Mouse (Mus musculus) frontal cortex, postnatal 14 days (tissue): Measurements from ENCODE around the gene Cactin.

Source experiments
- DNase-seq, 2 experiments: peaks; one replicate each; pipeline ENCODE4 v3.0.0; 2022; ENCODE audit warnings: low spot score in 2 of 2

Cactin gene

DNA sequence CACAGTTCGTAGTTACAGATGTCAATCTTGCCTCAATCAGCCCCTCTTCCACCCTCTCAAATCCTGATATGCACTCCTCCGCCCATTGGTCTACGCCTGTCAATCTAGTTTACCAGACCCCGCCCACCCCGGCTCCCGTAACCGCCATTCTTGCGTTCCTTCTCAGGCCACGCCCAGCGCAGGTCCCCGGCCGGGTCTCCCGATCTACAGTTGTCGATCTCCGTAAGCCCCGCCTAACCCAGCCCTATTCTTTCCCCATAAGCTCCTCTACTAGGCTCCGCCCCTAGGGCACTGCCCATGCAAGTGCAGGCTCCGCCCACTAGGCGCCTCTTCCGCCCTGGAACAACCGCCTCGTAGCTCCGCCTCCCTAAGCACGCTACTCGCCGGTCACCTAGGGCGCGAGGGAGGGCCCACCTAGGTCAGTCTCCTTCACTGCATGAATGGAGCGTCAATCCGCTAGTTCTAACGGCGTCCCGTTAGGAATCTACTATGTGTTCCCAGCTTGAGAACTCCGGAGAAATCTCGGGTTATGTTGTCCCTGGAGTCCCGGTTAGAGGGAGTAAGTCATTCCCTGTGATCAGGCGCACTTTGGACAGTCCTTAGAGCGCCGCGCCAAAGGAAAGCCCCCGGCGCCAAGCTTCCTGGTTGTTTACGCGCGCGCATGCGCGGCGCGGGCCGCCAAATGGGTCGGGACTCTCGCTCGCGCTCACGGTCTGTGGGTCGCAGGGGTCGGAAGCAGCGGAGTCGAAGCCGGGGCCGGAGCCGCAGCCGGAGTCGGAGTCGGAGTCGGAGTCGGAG is at the start of gene Cactin:
Gene Cactin (plus strand): TSS at position 554 of the 798 bp plus-strand sequence.
- DNase-seq: peak; percentile 99 to 100

DNA sequence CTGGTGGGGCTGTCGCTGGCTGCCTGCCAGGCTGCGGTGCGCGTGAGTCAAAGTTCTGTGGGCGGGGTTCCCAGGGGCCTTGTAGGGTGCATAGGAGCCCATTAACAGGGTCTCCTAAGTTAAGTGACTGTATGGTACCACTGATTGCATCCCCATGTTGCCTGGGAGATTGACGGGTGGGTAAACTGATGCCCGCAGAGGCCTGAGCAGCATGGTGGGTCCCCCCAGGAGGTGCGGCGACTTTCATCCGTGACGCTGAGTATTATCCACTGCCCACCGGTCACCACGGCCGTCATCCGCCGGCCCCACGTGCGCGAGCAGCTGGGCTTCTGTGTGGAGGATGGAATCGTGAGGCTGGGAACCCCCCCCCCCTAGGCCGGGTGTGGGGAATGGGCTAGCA is 48.5 kb upstream of the Cactin start:
- DNase-seq: no peak

GRCm38 (mm10) chr10:81273842-81274241 is 47.1 kb upstream of the Cactin start:
- DNase-seq: no peak

DNA sequence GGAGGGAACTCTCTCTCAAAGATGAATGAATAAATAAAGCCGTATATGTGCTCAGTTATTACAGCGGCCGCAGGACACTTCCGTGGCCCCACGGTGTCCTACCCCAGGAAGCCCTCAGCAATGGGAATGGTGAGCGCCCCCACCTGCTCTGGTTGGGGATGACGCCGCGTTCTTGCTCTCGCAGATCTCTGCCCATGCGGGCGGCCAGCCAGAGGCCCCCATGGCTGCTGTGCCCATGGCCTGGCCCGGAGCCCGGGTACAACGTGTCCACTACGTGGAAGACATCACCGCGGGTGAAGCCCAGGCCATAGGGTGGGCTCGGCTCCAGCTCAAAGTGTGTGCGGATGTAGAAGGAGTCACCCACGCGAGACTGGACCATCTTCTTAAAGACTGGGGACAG is 43.2 kb upstream of the Cactin start:
- DNase-seq: no peak

- DNase-seq: no peak
Observed at GRCm38 (mm10) chr10:81279496-81279895, 41.4 kb upstream of the Cactin start.

GRCm38 (mm10) chr10:81284189-81284588 is 36.7 kb upstream of the Cactin start:
- no peak for DNase-seq

GRCm38 (mm10) chr10:81284719-81285118 is 36.2 kb upstream of the Cactin start:
- no peak for DNase-seq

GRCm38 (mm10) chr10:81285694-81286450 is 35.0 kb upstream of the Cactin start:
- DNase-seq: peak in 1 of 2 experiments; percentile 77

GRCm38 (mm10) chr10:81286586-81286985 is 34.3 kb upstream of the Cactin start:
- no peak for DNase-seq

DNA sequence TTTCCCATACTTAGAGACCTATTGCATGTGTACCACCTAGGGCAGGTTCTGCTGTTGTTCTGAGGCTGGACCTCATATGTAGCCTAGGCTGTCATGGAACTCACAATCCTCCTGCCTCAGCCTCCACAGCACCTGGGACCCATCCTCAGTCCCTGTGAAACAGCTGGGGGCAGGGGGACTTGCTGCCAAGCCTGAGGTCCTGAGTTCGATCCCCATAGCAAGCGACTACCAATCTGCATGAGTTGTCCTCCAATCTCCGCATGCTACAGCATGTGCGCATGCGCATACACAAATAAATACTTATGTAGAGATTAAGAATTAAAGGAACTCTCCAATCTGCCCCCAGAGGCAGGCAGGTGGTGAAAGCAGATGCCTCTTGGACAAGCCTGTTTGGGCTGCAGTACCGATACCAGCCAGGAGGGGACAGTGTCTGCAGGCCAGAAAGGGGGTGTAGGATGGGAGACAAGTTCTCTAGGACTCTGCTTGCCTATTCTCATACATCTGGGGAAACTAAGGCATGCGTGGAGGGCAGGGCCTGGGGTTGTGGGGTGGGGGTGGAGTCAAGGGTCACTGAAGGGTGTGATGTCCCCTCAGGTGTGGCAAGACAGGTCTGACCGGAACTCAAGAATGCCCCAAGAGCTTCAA is 33.3 kb upstream of the Cactin start:
- DNase-seq: no peak

- DNase-seq: no peak
Observed at GRCm38 (mm10) chr10:81288601-81289000, 32.3 kb upstream of the Cactin start.

DNA sequence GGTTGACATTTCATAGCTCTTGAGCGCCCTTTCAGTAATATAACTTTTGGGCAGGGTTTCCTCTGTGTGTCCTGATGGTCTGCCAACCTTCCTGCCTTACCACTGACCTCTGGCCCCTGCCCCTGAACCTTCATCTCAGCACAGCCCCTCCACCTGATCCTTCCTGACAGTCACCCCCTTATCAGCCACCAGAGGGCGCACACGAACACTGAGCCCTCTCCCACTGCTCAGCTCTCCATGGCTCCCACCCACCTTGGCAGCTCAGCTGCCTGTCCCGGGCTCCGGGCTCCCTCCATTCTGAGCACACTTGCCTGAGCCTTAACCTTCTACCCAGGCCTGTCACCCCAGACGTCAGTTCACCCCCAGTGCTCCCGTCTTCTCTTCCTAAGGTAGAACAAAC is 31.6 kb upstream of the Cactin start:
- peak in 1 of 2 experiments; percentile 52 for DNase-seq

DNA sequence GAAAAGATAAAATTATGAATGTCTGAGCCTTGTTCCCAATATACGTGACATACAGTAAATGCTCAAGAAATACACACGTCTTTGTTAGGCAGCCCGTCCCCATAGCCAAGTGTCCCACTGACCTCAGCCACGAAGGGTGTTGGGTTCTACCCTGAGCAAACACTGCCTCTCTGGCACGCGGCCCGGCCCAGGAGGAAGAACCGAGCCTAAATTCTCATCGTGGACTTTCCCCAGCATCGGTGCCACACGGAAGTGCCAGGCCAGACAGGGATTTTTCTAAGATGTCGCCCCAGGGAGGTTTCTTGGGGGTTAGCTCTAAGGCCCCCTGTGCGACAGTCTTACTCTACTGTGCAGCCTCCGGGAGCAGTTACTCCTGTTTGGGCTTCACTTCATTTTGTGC is 31.1 kb upstream of the Cactin start:
- no peak for DNase-seq

DNA sequence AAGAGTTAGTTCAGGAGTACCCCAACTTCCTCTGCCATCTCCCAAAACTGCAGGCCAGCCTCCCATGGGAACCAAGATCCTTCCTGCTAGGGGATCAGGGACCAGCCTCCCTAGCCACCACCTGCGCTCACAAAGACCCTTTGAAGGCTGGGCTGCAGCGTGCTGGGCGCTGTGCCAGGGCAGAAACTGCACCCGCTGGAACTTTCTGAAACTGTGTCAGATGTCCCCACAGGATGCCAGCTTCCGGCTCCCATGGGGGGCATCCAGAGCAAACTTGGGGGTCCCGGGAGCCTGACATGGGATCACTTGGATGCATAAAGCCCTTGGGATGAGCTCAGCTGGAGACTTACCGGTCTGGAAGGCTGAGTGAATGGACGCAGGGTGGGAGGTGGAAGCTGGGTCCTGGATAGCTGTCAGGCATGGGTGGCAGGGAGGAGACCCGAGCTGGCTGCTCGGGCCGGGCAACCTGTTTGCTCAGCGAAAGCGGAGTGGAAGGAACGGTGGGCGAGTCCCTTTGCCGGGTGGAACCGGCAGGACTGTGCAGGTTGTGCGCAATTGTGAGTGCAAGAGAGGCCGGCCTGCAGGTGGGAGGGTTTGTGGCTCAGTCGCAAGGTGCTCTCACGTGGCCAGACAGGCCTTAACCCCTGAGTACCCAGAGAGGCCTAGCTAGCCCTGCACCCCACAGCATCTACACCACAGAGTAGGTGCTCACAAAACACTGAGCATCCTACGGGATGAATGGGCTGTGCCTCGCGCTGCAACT is 30.0 kb upstream of the Cactin start:
- no peak for DNase-seq

GRCm38 (mm10) chr10:81291511-81292104 is 29.3 kb upstream of the Cactin start, which contains the start of gene Tjp3:
Tjp3 (minus strand) TSS chr10:81291581.
- no peak for DNase-seq

- DNase-seq: peak; percentile 99 to 100
Observed at GRCm38 (mm10) chr10:81292554-81293333, 28.2 kb upstream of the Cactin start, which contains the start of gene Pip5k1c. Pip5k1c (plus strand) TSS chr10:81292963.

DNA sequence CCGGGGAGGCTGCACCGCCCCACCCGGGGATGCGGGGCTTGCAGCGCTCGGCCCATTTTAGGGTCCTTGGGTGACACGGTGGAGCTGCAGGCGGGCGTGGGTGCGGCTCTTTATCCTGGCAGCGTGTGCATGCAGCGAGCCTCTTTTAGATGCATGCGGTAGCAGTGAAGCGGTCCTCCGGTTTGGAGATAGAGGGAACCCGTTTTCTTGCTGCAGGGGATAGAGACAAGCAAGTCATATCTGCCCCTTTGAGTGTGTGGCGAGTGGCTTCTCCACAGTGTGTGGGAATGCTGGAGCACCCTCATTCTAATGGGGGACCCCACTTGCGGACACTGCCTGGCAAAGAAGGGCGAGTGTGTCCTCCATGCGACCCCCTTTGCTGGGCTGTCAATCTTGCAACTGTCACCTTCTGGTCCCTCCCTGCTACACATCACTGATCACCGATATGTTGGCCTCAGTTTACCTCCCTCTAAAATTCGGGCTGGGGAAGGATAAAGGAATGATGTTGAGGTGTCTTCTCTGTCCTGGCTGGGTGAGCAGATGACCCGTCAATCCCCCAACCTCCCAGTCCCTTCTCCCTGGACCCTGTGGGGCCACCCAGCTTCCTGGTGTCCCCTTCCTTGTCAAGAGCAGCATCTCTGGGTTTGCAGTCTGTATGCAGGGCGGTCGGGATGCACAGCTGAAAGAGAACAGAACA is 27.4 kb upstream of the Cactin start:
- DNase-seq: no peak

DNA sequence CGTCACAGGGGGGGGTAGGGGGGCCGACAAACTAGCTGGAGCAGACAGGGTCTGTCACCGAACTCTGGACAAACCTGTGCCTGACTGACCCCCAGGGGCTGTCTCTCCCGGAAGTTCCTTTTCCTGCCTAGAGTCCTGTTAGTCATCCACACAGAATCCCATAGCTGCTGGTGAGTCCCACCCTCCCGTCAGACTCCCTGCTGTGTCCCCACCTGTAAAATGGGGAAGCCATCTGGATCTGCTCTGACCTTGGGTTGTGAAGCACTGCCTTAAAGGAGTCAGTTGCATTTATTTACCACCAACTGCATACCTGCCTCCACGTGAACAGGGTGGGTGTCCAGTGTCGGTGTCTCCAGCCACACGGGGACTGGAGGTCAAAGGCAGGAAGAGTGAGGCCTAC is 26.5 kb upstream of the Cactin start:
- no peak for DNase-seq

DNA sequence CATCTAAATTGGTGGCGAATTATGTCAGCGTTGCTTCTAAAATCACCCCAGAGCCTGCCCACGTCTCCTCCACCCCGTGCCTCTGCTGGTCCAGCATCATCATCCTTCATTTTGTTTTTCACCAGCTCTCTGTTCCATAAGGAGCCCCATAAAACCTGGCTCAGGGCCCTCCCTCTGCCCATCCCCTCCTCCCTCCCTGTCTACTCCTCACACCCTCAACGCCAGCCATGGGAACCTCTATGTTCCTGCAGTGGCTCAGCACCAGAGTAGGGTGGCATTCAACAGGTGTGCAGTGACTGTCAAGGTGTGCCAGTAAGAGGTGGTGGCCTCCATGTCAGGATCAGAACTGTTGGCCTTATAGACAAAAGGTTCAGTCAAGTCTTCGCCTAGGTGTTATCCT is 25.7 kb upstream of the Cactin start:
- DNase-seq: no peak

DNA sequence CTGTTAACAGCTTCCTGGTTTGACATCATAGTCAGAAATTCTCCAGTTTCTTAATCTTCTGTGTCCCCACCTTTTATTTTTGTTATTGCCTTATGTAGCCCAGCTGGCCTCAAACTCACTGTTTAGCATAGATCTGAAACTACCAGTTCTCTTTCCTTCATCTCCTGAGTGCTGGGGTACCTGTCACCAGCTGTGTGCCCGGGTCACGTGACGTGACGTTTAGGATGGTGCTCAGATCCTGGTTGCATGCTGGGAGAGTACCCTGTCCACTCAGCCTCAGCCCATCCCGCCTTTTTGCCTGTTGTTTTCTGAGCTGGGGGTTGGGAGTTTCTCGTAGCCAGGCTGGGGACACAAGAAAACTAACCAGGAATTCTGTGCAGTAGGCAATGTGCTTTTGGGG is 23.7 kb upstream of the Cactin start:
- no peak for DNase-seq
